Mouse (Mus musculus): ENCODE measurements around the gene Adh6a.
"Not testable (repeated sequence)": the region's sequence is repeated elsewhere in the genome, so short reads cannot be mapped to it uniquely, and the experiment has no call there.

The Adh6a gene

GRCm38 (mm10) chr3:138325466-138325865, 12.4 kb downstream of the Adh6a start:
- DNase-seq = no peak

- DNase-seq = no peak
Measured at GRCm38 (mm10) chr3:138333910-138334309, 20.8 kb downstream of the Adh6a start.

- DNase-seq = no peak
Measured at GRCm38 (mm10) chr3:138334320-138334719, 21.2 kb downstream of the Adh6a start.

GRCm38 (mm10) chr3:138335566-138335965, 22.5 kb downstream of the Adh6a start:
- DNase-seq = no peak

- no peak for DNase-seq
Measured at GRCm38 (mm10) chr3:138336104-138336754, 23.1 kb downstream of the Adh6a start.

GRCm38 (mm10) chr3:138341471-138341870, 28.4 kb downstream of the Adh6a start, which contains the start of gene Adh6b:
Gene Adh6b, plus strand, starts transcription at chr3:138341775.
- DNase-seq = no peak

GRCm38 (mm10) chr3:138347041-138347440, 34.0 kb downstream of the Adh6a start:
- DNase-seq = no peak

GRCm38 (mm10) chr3:138352012-138352809, 39.1 kb downstream of the Adh6a start:
- DNase-seq = no peak

- DNase-seq = no peak
Measured at GRCm38 (mm10) chr3:138358856-138359255, 45.8 kb downstream of the Adh6a start.

- no peak for DNase-seq
Measured at GRCm38 (mm10) chr3:138360721-138361120, 47.6 kb downstream of the Adh6a start.

GRCm38 (mm10) chr3:138362920-138363319, 49.8 kb downstream of the Adh6a start:
- no peak for DNase-seq

GRCm38 (mm10) chr3:138366181-138366580, 53.1 kb downstream of the Adh6a start:
- no peak for DNase-seq

- DNase-seq = no peak
Measured at GRCm38 (mm10) chr3:138369546-138369945, 56.5 kb downstream of the Adh6a start.

- not testable (repeated sequence) for DNase-seq
Measured at GRCm38 (mm10) chr3:138370289-138370688, 57.2 kb downstream of the Adh6a start.

GRCm38 (mm10) chr3:138373920-138374319, 60.8 kb downstream of the Adh6a start:
- no peak for DNase-seq

GRCm38 (mm10) chr3:138375148-138375547, 62.1 kb downstream of the Adh6a start:
- no peak for DNase-seq
